Mouse (Mus musculus) bone marrow, adult 2 months (tissue): Measurements from ENCODE around the gene Rnf220.

ENCODE experiments used
- CTCF ChIP-seq: fragments of 200-500 bp; IDR thresholded peaks from 2 replicates; pipeline ENCODE4 v1.5.1; 2011; ENCODE audit warnings: low read length, control low read depth; ENCODE audit not compliant: control insufficient read depth, insufficient read depth
- POLR2A ChIP-seq: fragments of 200-500 bp; IDR thresholded peaks from 2 replicates; pipeline ENCODE4 v1.6.1; 2011; ENCODE audit warnings: low read depth, mild to moderate bottlenecking, control low read depth, low read length, borderline replicate concordance; ENCODE audit not compliant: control insufficient read depth

DNA sequence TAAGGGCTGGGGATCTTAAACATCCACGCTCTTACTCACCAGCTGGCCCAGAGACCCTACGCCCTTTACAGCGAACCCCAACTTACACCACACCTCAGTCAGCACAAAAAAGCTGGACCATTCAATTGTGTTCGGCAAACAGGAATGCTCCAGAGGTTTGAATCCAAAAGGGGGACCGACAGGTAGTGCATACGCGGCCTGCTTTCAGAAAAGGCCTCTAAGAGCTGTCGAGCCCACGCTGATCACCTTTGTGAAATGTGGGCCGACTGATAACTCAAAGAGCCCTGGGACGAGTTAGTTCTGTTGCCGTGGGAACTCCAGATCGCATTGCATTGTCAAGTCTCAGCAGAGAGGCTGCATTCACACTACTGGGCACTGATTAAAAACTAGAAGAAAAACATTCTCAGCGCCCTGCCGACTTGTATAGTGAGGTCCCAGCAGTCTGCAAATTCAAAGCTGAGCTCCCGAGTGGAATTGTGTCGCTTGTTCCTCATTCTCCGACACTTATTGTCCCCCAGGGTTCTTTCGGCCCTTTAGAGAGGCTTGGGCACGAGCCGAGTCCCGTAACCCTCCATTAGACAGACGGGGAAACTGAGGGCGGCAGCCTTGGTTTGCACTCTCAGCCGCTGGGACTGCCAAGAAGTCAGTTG, 208.4 kb downstream of the Rnf220 start:
- TF ChIP-seq POLR2A (no peak), CTCF (no peak)
